Mouse (Mus musculus) lung, postnatal 36 days (tissue): Measurements from ENCODE around the gene Olfr716.
"Not testable (repeated sequence)": the region's sequence is repeated elsewhere in the genome, so short reads cannot be mapped to it uniquely, and the experiment has no call there.

ENCODE experiments used
- DNase-seq: peaks from one replicate; pipeline ENCODE4 v3.0.0; 2022; ENCODE audit warnings: mixed read lengths

The Olfr716 gene

GRCm38 (mm10) chr7:107138027-107138426, at the start of gene Olfr716:
TSS of gene Olfr716 (plus strand) at chr7:107138327.
- DNase-seq: not testable (repeated sequence)

GRCm38 (mm10) chr7:107092920-107093319, 45.2 kb upstream of the Olfr716 start, which contains the start of gene Olfr17:
TSS of gene Olfr17 (plus strand) at chr7:107093220.
- no peak for DNase-seq

GRCm38 (mm10) chr7:107110269-107110668, 27.9 kb upstream of the Olfr716 start, which contains the start of gene Olfr715b:
TSS of gene Olfr715b (minus strand) at chr7:107110369.
- not testable (repeated sequence) for DNase-seq

- not testable (repeated sequence) for DNase-seq
These were observed 7.1 kb upstream of the Olfr716 start, which contains the start of gene Olfr715 for GRCm38 (mm10) chr7:107130983-107131382. TSS of gene Olfr715 (minus strand) at chr7:107131083.

DNA sequence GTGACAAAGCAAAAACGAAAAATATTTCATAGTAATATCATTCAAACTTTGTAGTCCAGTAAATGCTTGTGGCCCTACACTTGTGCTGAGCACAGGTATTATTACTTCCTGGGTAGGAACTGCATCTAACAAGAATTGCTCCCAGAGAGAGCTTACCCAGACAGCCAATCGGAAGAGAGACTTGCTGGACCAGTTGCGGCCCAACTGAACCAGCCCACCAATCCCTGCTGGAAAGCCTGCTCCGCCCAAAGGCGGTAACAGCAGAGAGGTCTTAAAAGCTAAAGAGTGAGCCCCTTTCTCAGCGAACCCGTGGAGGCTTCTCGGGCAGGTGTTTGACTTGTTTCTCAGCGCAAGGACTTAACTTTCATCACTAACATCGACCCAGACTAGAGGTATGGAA, 28.6 kb downstream of the Olfr716 start, which contains the start of gene Nlrp14:
Gene Nlrp14, plus strand, starts transcription at position 301 of the 400 bp plus-strand sequence.
- DNase-seq: no peak

GRCm38 (mm10) chr7:107180406-107180805, 42.3 kb downstream of the Olfr716 start:
- DNase-seq: no peak
